Mouse (Mus musculus): ENCODE measurements around the gene Birc6. TPM values are rescaled to one million over a fixed set of nuclear protein-coding genes. Genes with fewer than 3 reads are reported as not detected.

Gene Birc6
- polyA plus RNA-seq, 1 experiment = 49.8 TPM

DNA sequence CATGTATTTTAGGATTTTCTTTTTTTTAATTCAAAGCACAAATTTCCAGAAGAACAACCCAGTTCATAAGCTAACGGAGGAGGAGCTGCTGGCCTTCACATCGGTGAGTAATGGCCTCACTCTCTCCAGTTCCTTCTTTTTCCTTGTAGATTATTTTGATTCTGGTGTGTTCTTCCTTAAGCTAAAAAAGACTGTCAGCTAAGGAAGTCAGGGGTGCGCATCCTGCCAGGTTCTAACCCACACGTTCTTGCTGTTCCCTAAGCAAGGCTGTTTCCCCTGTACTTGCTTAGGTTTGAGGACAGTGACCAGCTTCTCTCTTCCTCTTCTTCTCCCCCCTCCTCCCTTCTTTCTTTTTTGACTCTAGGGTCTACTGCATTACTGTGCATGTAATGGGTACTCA is 222.9 kb downstream of the Birc6 start:
- TF ChIP-seq POLR2A (IDR thresholded peaks at IDR 0.05; ENCODE audit: insufficient read depth, low read depth, low read length) (no peak), CTCF (IDR thresholded peaks at IDR 0.05; ENCODE audit: insufficient read depth, low read depth, low read length) (no peak)
- Histone ChIP-seq H3K27ac (ENCODE audit: insufficient read depth, low read depth, low read length) (no peak overlapping the region), H3K4me3 (ENCODE audit: insufficient read depth, low read depth, low read length) (no peak overlapping the region), H3K4me1 (ENCODE audit: control insufficient read depth, insufficient read depth, low read length) (no peaks in the 10 kb centered on the region)
- WGBS = 85% methylated on average over 4 of the region's 4 CpGs

Other genes starting within 250 kb of the Birc6 start
- not detected in 2 replicates for gene Memo1, start 232.8 kb upstream of the Birc6 start, polyA plus RNA-seq (2012; ENCODE audit: insufficient read depth, insufficient read length, low replicate concordance, missing spikeins)
- gene Dpy30, start 204.4 kb upstream of the Birc6 start, polyA plus RNA-seq (2012; ENCODE audit: insufficient read depth, insufficient read length, low replicate concordance, missing spikeins) = not detected in 2 replicates
- gene Spast, start 189.3 kb upstream of the Birc6 start, polyA plus RNA-seq (2012; ENCODE audit: insufficient read depth, insufficient read length, low replicate concordance, missing spikeins) = not detected in 2 replicates
- not detected in 2 replicates for gene Slc30a6, start 132.7 kb upstream of the Birc6 start, polyA plus RNA-seq (2012; ENCODE audit: insufficient read depth, insufficient read length, low replicate concordance, missing spikeins)
- not detected in 2 replicates for gene Nlrc4, start 69.2 kb upstream of the Birc6 start, polyA plus RNA-seq (2012; ENCODE audit: insufficient read depth, insufficient read length, low replicate concordance, missing spikeins)
- not detected in 2 replicates for gene Yipf4, start 38.8 kb upstream of the Birc6 start, polyA plus RNA-seq (2012; ENCODE audit: insufficient read depth, insufficient read length, low replicate concordance, missing spikeins)
- not detected in 2 replicates for gene Ttc27, start 189.4 kb downstream of the Birc6 start, polyA plus RNA-seq (2012; ENCODE audit: insufficient read depth, insufficient read length, low replicate concordance, missing spikeins)